Mouse (Mus musculus) MEL-GATA-1-ER (cell line): Measurements from ENCODE around the gene Asl.

Source experiments
- DNase-seq: peaks from one replicate; pipeline ENCODE4 v3.0.0-alpha.2; 2012; ENCODE audit warnings: low read depth; ENCODE audit errors: extremely low read depth

The Asl gene

GRCm38 (mm10) chr5:130008034-130008590 is 20.9 kb downstream of the Asl start:
- DNase-seq: no peak

- no peak for DNase-seq
Measured at GRCm38 (mm10) chr5:130007344-130007743, 21.7 kb downstream of the Asl start.

GRCm38 (mm10) chr5:130003229-130003628 is 25.8 kb downstream of the Asl start:
- DNase-seq: no peak

GRCm38 (mm10) chr5:130002301-130003146 is 26.5 kb downstream of the Asl start, which contains the start of gene Gusb:
TSS of gene Gusb (minus strand) at chr5:130003049.
- DNase-seq: peak; percentile 91

- peak; percentile 47 for DNase-seq
Measured at GRCm38 (mm10) chr5:130001356-130001987, 27.6 kb downstream of the Asl start.

GRCm38 (mm10) chr5:130000735-130001134 is 28.3 kb downstream of the Asl start:
- DNase-seq: no peak

GRCm38 (mm10) chr5:129999097-129999496 is 29.9 kb downstream of the Asl start:
- no peak for DNase-seq

- DNase-seq: no peak
Measured at GRCm38 (mm10) chr5:129997700-129998099, 31.3 kb downstream of the Asl start.

GRCm38 (mm10) chr5:129994989-129995388 is 34.1 kb downstream of the Asl start:
- DNase-seq: no peak

GRCm38 (mm10) chr5:129993374-129993773 is 35.7 kb downstream of the Asl start:
- no peak for DNase-seq

- DNase-seq: no peak
Measured at GRCm38 (mm10) chr5:129991898-129992297, 37.1 kb downstream of the Asl start.

GRCm38 (mm10) chr5:129989376-129989775 is 39.7 kb downstream of the Asl start:
- no peak for DNase-seq

GRCm38 (mm10) chr5:129980216-129980615 is 48.8 kb downstream of the Asl start:
- DNase-seq: no peak

GRCm38 (mm10) chr5:129978608-129979007 is 50.4 kb downstream of the Asl start:
- no peak for DNase-seq

GRCm38 (mm10) chr5:129977768-129978167 is 51.3 kb downstream of the Asl start:
- no peak for DNase-seq

GRCm38 (mm10) chr5:129974866-129975311 is 54.2 kb downstream of the Asl start:
- peak; percentile 21 for DNase-seq

GRCm38 (mm10) chr5:129974354-129974753 is 54.7 kb downstream of the Asl start:
- no peak for DNase-seq

GRCm38 (mm10) chr5:129971491-129971890 is 57.6 kb downstream of the Asl start:
- no peak for DNase-seq

GRCm38 (mm10) chr5:129968417-129968816 is 60.6 kb downstream of the Asl start:
- DNase-seq: no peak

GRCm38 (mm10) chr5:129966448-129966847 is 62.6 kb downstream of the Asl start:
- DNase-seq: no peak

- no peak for DNase-seq
Measured at GRCm38 (mm10) chr5:129963224-129963623, 65.8 kb downstream of the Asl start.
